Mouse (Mus musculus): Measurements from ENCODE around the gene Tnfrsf14. TPM values are rescaled to one million over a fixed set of nuclear protein-coding genes. Genes with fewer than 3 reads are reported as not detected.

The Tnfrsf14 gene
- polyA plus RNA-seq, 1 experiment from 2014 or later = 1.5 TPM

- Histone ChIP-seq H3K27ac (ENCODE audit: low read length) (no peak overlapping the region), H3K9me3 (ENCODE audit: low read length) (no peaks in the 10 kb centered on the region), H3K4me3 (ENCODE audit: low read depth, low read length) (no peak overlapping the region), H3K4me1 (ENCODE audit: insufficient read depth, low read depth, low read length) (no peaks in the 10 kb centered on the region), H3K36me3 (ENCODE audit: insufficient read depth, low read length) (no peaks in the 10 kb centered on the region), H3K9ac (replicated peaks; ENCODE audit: low read depth) (no peak overlapping the region), H3K27me3 (replicated peaks; ENCODE audit: insufficient read depth, low read length) (no peaks in the 10 kb centered on the region), H3K4me2 (replicated peaks; ENCODE audit: low read depth, low read length) (no peak overlapping the region)
- no peak for ATAC-seq
- 78% methylated on average over 10 of the region's 10 CpGs for WGBS
- no peak for DNase-seq (ENCODE audit: low spot score)
- TF ChIP-seq CTCF (IDR thresholded peaks at IDR 0.05) = no peak
- no peak for TF ChIP-seq EP300 (IDR thresholded peaks at IDR 0.05)
These were observed 14.4 kb upstream of the Tnfrsf14 start for GRCm38 (mm10) chr4:154942632-154943322.

- Histone ChIP-seq H3K9ac (replicated peaks; ENCODE audit: low read depth) (no peak overlapping the region), H3K4me3 (ENCODE audit: low read depth, low read length) (no peak overlapping the region), H3K9me3 (ENCODE audit: low read length) (no peaks in the 10 kb centered on the region), H3K36me3 (ENCODE audit: insufficient read depth, low read length) (no peaks in the 10 kb centered on the region), H3K27me3 (replicated peaks; ENCODE audit: insufficient read depth, low read length) (no peaks in the 10 kb centered on the region), H3K4me2 (replicated peaks; ENCODE audit: low read depth, low read length) (no peak overlapping the region), H3K4me1 (ENCODE audit: insufficient read depth, low read depth, low read length) (no peaks in the 10 kb centered on the region), H3K27ac (ENCODE audit: low read length) (no peak overlapping the region)
- ATAC-seq (no peak), DNase-seq (ENCODE audit: low spot score) (no peak)
- WGBS = 79% methylated on average over 5 of the region's 5 CpGs
- TF ChIP-seq EP300 (IDR thresholded peaks at IDR 0.05) (no peak), CTCF (IDR thresholded peaks at IDR 0.05) (no peak)
These were observed 13.5 kb upstream of the Tnfrsf14 start for GRCm38 (mm10) chr4:154941831-154942230.

DNA sequence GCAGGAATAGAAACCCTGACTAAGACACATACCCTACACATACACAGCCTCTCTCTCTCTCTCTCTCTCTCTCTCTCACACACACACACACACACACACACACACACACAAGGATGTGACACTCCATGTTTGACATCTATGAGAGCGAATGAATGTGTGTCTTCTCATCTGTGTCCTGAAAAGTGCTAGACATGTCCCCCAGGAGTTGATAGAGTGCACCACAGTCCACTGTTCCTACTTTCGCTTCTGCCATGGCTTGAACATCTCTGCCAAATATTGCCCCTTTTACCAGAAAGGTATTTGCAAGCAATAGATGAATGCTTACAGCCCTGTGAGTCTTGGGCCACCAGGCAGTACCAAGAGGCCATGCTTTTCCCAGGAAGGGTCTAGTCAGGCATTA is 11.8 kb upstream of the Tnfrsf14 start:
- ATAC-seq = no peak
- Histone ChIP-seq H3K4me3 (ENCODE audit: low read depth, low read length) (no peak overlapping the region), H3K27ac (ENCODE audit: low read length) (no peak overlapping the region), H3K9ac (replicated peaks; ENCODE audit: low read depth) (no peak overlapping the region), H3K36me3 (ENCODE audit: insufficient read depth, low read length) (no peaks in the 10 kb centered on the region), H3K4me1 (ENCODE audit: insufficient read depth, low read depth, low read length) (no peaks in the 10 kb centered on the region), H3K27me3 (replicated peaks; ENCODE audit: insufficient read depth, low read length) (no peaks in the 10 kb centered on the region), H3K9me3 (ENCODE audit: low read length) (no peaks in the 10 kb centered on the region), H3K4me2 (replicated peaks; ENCODE audit: low read depth, low read length) (no peak overlapping the region)
- TF ChIP-seq CTCF (IDR thresholded peaks at IDR 0.05) = no peak
- no peak for TF ChIP-seq EP300 (IDR thresholded peaks at IDR 0.05)
- WGBS = 81% methylated on average over 2 of the region's 2 CpGs
- no peak for DNase-seq (ENCODE audit: low spot score)

DNA sequence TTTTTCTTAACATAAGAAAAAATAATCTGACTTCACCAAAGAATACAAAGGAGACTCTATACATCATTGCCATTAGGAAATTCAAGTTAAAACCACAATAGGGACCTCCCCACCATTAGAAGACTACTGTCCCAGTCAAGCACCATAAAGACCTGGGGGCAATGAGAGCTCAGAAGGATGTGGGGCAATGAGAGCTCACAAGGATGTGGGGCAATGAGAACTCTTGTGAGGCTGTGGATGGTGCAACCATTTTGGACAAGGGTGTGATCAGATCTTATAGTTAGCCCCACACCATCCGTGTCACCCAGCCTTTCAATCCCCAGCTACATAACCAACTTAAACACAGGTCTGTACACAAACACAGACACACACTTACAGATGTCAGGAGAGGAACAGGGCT is 9.4 kb upstream of the Tnfrsf14 start:
- Histone ChIP-seq H3K9me3 (ENCODE audit: low read length) (no peaks in the 10 kb centered on the region), H3K4me3 (ENCODE audit: low read depth, low read length) (no peak overlapping the region), H3K27me3 (replicated peaks; ENCODE audit: insufficient read depth, low read length) (no peaks in the 10 kb centered on the region), H3K4me1 (ENCODE audit: insufficient read depth, low read depth, low read length) (no peaks in the 10 kb centered on the region), H3K27ac (ENCODE audit: low read length) (no peak overlapping the region), H3K36me3 (ENCODE audit: insufficient read depth, low read length) (no peaks in the 10 kb centered on the region), H3K9ac (replicated peaks; ENCODE audit: low read depth) (no peak overlapping the region), H3K4me2 (replicated peaks; ENCODE audit: low read depth, low read length) (no peak overlapping the region)
- no peak for TF ChIP-seq CTCF (IDR thresholded peaks at IDR 0.05)
- no peak for TF ChIP-seq EP300 (IDR thresholded peaks at IDR 0.05)
- DNase-seq (ENCODE audit: low spot score) (no peak), ATAC-seq (no peak)
- 36% methylated on average over 1 of the region's 1 CpGs for WGBS

DNA sequence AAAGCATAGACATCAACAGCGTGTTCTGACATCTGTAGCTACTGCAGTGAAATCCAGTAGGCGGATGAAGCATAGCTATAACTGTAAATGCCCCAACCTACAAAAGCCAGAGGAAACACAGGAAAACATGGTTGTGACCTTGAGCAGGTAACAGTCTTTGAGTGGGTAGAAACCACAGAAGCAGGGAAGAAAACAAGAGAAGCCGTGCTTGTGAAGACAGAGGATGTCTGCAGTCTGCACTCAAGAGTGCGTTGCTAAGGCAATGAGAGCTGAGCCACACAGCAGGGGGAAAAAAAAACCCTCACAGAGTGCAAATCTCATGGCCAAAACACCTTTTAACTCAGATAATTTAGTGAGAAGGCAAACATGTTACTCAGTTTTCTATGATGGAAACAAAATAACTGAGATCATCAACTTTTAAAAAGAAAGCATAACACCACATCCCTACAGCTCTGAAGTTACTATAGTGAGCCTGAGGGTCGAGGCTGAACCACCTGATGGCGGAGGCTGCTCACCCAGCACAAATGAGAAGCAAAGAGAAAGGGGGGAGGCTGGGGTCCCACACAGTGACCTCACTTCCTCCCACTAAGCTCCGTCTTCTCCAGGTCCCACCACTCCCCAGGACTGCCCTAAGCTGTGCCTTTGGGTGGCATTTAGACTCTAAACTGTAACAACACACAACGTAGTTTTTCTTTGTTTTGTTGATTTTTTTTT is 8.3 kb upstream of the Tnfrsf14 start:
- H3K4me1 ChIP-seq (ENCODE audit: insufficient read depth, low read depth, low read length) = no peaks in the 10 kb centered on the region
- no peaks in the 10 kb centered on the region for H3K27me3 ChIP-seq (replicated peaks; ENCODE audit: insufficient read depth, low read length)
- H3K27ac ChIP-seq (ENCODE audit: low read length) = no peak overlapping the region
- no peaks in the 10 kb centered on the region for H3K9me3 ChIP-seq (ENCODE audit: low read length)
- H3K4me2 ChIP-seq (replicated peaks; ENCODE audit: low read depth, low read length) = no peak overlapping the region
- no peak overlapping the region for H3K9ac ChIP-seq (replicated peaks; ENCODE audit: low read depth)
- WGBS = 57% methylated on average over 8 of the region's 8 CpGs
- no peak overlapping the region for H3K4me3 ChIP-seq (ENCODE audit: low read depth, low read length)
- DNase-seq (ENCODE audit: low spot score) = no peak
- H3K36me3 ChIP-seq (ENCODE audit: insufficient read depth, low read length) = no peaks in the 10 kb centered on the region
- no peak for TF ChIP-seq CTCF (IDR thresholded peaks at IDR 0.05)
- no peak for TF ChIP-seq EP300 (IDR thresholded peaks at IDR 0.05)
- ATAC-seq = no peak

GRCm38 (mm10) chr4:154935788-154936187 is 7.4 kb upstream of the Tnfrsf14 start:
- DNase-seq (ENCODE audit: low spot score) (no peak), ATAC-seq (no peak)
- no peaks in the 10 kb centered on the region for H3K9me3 ChIP-seq (ENCODE audit: low read length)
- no peak overlapping the region for H3K4me2 ChIP-seq (replicated peaks; ENCODE audit: low read depth, low read length)
- H3K27me3 ChIP-seq (replicated peaks; ENCODE audit: insufficient read depth, low read length) = no peaks in the 10 kb centered on the region
- TF ChIP-seq CTCF (IDR thresholded peaks at IDR 0.05) (no peak), EP300 (IDR thresholded peaks at IDR 0.05) (no peak)
- no peak overlapping the region for H3K9ac ChIP-seq (replicated peaks; ENCODE audit: low read depth)
- WGBS = 78% methylated on average over 7 of the region's 7 CpGs
- H3K36me3 ChIP-seq (ENCODE audit: insufficient read depth, low read length) = no peaks in the 10 kb centered on the region
- no peak overlapping the region for H3K27ac ChIP-seq (ENCODE audit: low read length)
- H3K4me1 ChIP-seq (ENCODE audit: insufficient read depth, low read depth, low read length) = no peaks in the 10 kb centered on the region
- no peak overlapping the region for H3K4me3 ChIP-seq (ENCODE audit: low read depth, low read length)

Measured in lung, postnatal 0 days (tissue).